Mouse (Mus musculus) limb, embryonic 14.5 days (tissue): ENCODE results near the gene Dglucy. TPM values are rescaled to one million over a fixed set of nuclear protein-coding genes. Genes with fewer than 3 reads are reported as not detected.
A peak's percentile ranks its signal among the peaks of the same experiment; 100 is the strongest.

Source experiments
- ATAC-seq: fragments of 200-750 bp; cut with Nextera tagmentation; 2 replicates; pipeline ENCODE4 v1.8.0; 2017; ENCODE audit warnings: low read depth, moderate number of reproducible peaks, moderate TSS enrichment; ENCODE audit not compliant: low FRiP score
- DNase-seq: peaks from one replicate; pipeline ENCODE4 v3.0.0-alpha.2; 2015; ENCODE audit warnings: low spot score
- H3K27ac ChIP-seq: fragments of 300-500 bp; sonication (generic); replicated peaks from 2 replicates; pipeline ENCODE4 v1.5.1; 2014; ENCODE audit warnings: low read depth, mild to moderate bottlenecking, low read length, moderate library complexity, mixed read lengths
- H3K27me3 ChIP-seq: fragments of 300-500 bp; sonication (generic); 2 replicates; pipeline ENCODE4 v1.6.1; 2014; ENCODE audit warnings: low read length, mixed read lengths; ENCODE audit not compliant: control insufficient read depth, insufficient read depth
- H3K36me3 ChIP-seq: fragments of 300-500 bp; sonication (generic); 2 replicates; pipeline ENCODE4 v1.6.1; 2014; ENCODE audit warnings: mild to moderate bottlenecking, low read length, moderate library complexity, mixed read lengths; ENCODE audit not compliant: control insufficient read depth, insufficient read depth
- H3K4me1 ChIP-seq: fragments of 300-500 bp; sonication (generic); 2 replicates; pipeline ENCODE4 v1.6.1; 2014; ENCODE audit warnings: antibody characterized with exemption, low read length, mixed read lengths; ENCODE audit not compliant: control insufficient read depth, insufficient read depth
- H3K4me2 ChIP-seq: fragments of 300-500 bp; sonication (generic); replicated peaks from 2 replicates; pipeline ENCODE4 v1.6.1; 2014; ENCODE audit warnings: low read depth, mild to moderate bottlenecking, low read length, moderate library complexity; ENCODE audit not compliant: severe bottlenecking
- H3K4me3 ChIP-seq: fragments of 300-500 bp; sonication (generic); replicated peaks from 2 replicates; pipeline ENCODE4 v1.5.1; 2014; ENCODE audit warnings: low read length
- H3K9ac ChIP-seq: fragments of 300-500 bp; sonication (generic); 2 replicates; pipeline ENCODE4 v1.6.1; 2014; ENCODE audit warnings: mild to moderate bottlenecking, low read depth, low read length, moderate library complexity; ENCODE audit not compliant: severe bottlenecking
- H3K9me3 ChIP-seq: fragments of 300-500 bp; sonication (generic); 2 replicates; pipeline ENCODE4 v1.6.1; 2016; ENCODE audit warnings: low read length; ENCODE audit not compliant: control insufficient read depth
- POLR2A ChIP-seq: fragments of 200-500 bp; IDR thresholded peaks from 2 replicates; pipeline ENCODE4 v1.8.0; 2012; ENCODE audit warnings: inconsistent platforms, mild to moderate bottlenecking, moderate library complexity, borderline replicate concordance; ENCODE audit not compliant: insufficient read depth, insufficient read length; ENCODE audit errors: extremely low read depth
- WGBS: fragments of 180-500 bp; shearing (Covaris S2); extraction: QIAGEN DNeasy Blood & Tissue Kit; methylation state at CpG from one replicate; pipeline ENCODE4 v1.1.7; 2014; 5-methylcytosine and 5-hydroxymethylcytosine counted together
- polyA plus RNA-seq, 2 experiments: library from polyadenylated mRNA; depleted of rRNA in 1 of 2; stranded (reverse) in 1 of 2; unstranded in 1 of 2; fragments of >200 nt; fragmentation: Nextera tagmentation in 1 of 2; extraction: Ambion mirVana in 1 of 2; gene quantifications; 2 replicates each; pipeline versions ENCODE4 v1.2.1 to v1.2.3; 2012 to 2014

The Dglucy gene
- polyA plus RNA-seq, 2 experiments, result 2.0 to 3.1 TPM

DNA sequence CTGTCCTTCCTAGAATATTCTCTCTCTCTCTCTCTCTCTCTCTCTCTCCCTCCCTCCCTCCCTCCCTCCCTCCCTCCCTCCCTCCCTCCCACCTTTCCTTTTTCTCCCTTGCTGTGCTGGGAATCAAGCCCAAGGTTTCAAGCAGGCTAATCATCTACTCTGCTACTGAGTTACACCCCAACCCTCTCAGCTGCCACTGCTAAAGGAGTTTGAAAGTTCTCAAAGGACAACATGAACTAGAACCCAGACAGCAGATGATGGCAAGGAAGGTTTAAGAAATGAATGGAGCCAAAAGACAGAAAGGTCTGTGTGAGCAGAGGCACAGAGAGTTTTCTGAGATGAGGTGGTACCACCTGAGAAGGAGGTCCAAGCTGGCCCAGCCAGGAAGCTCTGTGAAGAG, 3.6 kb upstream of the Dglucy start:
- Histone ChIP-seq H3K9ac (no peak overlapping the region), H3K27me3 (no peaks in the 10 kb centered on the region), H3K4me1 (peaks cover 14% of the 10 kb centered on the region), H3K9me3 (no peaks in the 10 kb centered on the region), H3K4me3 (no peak overlapping the region), H3K4me2 (no peak overlapping the region), H3K36me3 (no peaks in the 10 kb centered on the region), H3K27ac (no peak overlapping the region)
- ATAC-seq (no peak), DNase-seq (no peak)
- no peak for TF ChIP-seq POLR2A

DNA sequence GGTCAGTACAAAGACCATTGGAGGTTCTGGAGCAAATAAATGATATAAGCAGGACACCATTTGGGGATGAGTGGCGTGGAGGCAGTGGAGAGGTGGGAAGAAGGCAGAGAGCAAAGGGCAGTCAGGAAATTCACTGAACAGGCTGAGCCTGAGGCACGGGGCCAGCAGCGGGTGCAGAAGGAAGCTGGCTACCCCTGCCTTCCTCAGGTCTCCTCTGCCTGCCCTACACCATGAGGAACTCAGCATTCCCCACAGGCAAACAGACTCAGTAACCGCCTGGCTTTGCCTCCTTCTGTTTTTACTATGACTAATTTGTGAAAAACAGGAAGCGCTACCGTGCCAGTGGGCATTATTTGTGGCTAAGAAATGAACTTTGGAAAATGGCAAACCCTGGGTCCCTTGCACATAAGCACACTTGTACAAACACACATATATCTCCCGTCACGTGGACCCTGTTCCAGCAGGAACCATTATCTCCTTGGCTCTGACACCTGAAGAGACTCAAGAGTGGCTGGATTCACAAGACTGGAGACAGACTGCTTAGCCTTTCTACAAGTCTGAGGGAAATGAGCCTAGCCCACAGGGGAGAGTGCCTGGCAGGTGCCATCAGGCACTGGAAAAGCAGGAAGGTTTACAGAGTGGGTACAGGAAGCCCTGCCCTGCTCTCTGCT, 2.8 kb upstream of the Dglucy start:
- Histone ChIP-seq H3K4me2 (no peak overlapping the region), H3K36me3 (no peaks in the 10 kb centered on the region), H3K9me3 (no peaks in the 10 kb centered on the region), H3K4me1 (peaks cover 14% of the 10 kb centered on the region), H3K4me3 (no peak overlapping the region), H3K27me3 (no peaks in the 10 kb centered on the region), H3K27ac (no peak overlapping the region), H3K9ac (no peak overlapping the region)
- TF ChIP-seq POLR2A, result no peak
- no peak for ATAC-seq
- DNase-seq, result no peak
- 73% methylated on average over 8 of the region's 8 CpGs for WGBS

GRCm38 (mm10) chr12:100776991-100777390, 1.9 kb upstream of the Dglucy start:
- no peaks in the 10 kb centered on the region for H3K9me3 ChIP-seq
- 82% methylated on average over 6 of the region's 6 CpGs for WGBS
- H3K27ac ChIP-seq, result no peak overlapping the region
- TF ChIP-seq POLR2A, result no peak
- H3K4me2 ChIP-seq, result no peak overlapping the region
- H3K4me1 ChIP-seq, result peaks cover 14% of the 10 kb centered on the region
- no peak overlapping the region for H3K9ac ChIP-seq
- H3K36me3 ChIP-seq, result no peaks in the 10 kb centered on the region
- DNase-seq, result no peak
- H3K4me3 ChIP-seq, result no peak overlapping the region
- no peaks in the 10 kb centered on the region for H3K27me3 ChIP-seq
- ATAC-seq, result no peak

DNA sequence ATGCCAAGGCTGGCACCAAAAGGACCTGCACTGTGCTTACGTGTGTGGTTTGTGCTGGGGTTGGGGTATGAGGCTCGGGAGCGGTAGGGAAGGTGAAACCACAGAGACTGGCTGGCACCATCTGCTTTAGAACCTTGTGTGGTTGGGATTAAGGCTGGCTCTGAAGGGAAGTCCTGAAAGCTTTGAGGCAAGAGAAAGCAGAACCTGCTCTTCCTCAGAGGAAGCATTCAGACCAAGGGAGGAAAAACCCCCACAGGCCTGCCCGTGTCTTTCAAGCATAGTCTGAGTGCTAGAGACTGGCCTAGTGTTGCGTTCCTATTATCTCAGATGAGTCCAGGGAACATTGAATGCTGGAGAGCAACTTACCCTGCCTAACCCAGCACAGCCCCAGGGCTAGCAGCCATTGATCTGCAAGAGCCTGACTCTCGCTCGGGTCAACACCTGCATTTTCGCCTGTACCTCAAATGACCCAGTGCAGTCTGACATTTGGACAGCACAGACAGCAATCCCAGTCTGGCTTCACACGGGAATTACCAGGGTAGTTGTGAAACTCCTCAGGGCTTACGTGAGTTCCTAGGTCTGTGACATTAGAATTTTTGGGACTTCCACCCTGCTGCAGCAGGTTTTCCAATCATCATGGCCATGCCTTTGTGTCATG, 452 bp upstream of the Dglucy start:
- ATAC-seq (0 out of 2 replicates have a peak, but pooled peaks have one; percentile 9), DNase-seq (no peak)
- no peak for TF ChIP-seq POLR2A
- H3K9ac ChIP-seq, result peak overlapping the region; percentile 56
- no peaks in the 10 kb centered on the region for H3K27me3 ChIP-seq
- peak overlapping the region; percentile 78 for H3K27ac ChIP-seq
- no peaks in the 10 kb centered on the region for H3K9me3 ChIP-seq
- H3K4me2 ChIP-seq, result peak overlapping the region; percentile 48
- H3K36me3 ChIP-seq, result no peaks in the 10 kb centered on the region
- H3K4me3 ChIP-seq, result no peak overlapping the region
- WGBS, result 83% methylated on average over 10 of the region's 10 CpGs
- H3K4me1 ChIP-seq, result peaks cover 14% of the 10 kb centered on the region

- Histone ChIP-seq H3K4me3 (no peak overlapping the region), H3K9me3 (no peaks in the 10 kb centered on the region), H3K9ac (no peak overlapping the region), H3K27ac (no peak overlapping the region), H3K4me1 (peaks cover 14% of the 10 kb centered on the region), H3K4me2 (no peak overlapping the region), H3K36me3 (no peaks in the 10 kb centered on the region), H3K27me3 (no peaks in the 10 kb centered on the region)
- 92% methylated on average over 10 of the region's 10 CpGs for WGBS
- TF ChIP-seq POLR2A, result no peak
- no peak for DNase-seq
- no peak for ATAC-seq
Observed at GRCm38 (mm10) chr12:100780416-100780815, 1.6 kb downstream of the Dglucy start.
